Mouse (Mus musculus) G1E (cell line): ENCODE results near the gene Smug1. TPM values are rescaled to one million over a fixed set of nuclear protein-coding genes. Genes with fewer than 3 reads are reported as not detected.
A peak's percentile ranks its signal among the peaks of the same experiment; 100 is the strongest.

Experiments used
- ATAC-seq: 2 replicates; pipeline ENCODE4 v1.8.0; 2016; ENCODE audit warnings: mild to moderate bottlenecking; ENCODE audit not compliant: insufficient number of reproducible peaks, poor library complexity, low FRiP score, severe bottlenecking; ENCODE audit errors: extremely low read depth
- DNase-seq: peaks from one replicate; pipeline ENCODE4 v3.0.0; 2012; ENCODE audit warnings: low spot score
- H3K27me3 ChIP-seq: 2 replicates; pipeline ENCODE4 v1.6.1; 2012; ENCODE audit warnings: mild to moderate bottlenecking, low read length, inconsistent platforms; ENCODE audit not compliant: insufficient read depth
- H3K36me3 ChIP-seq: replicated peaks from 2 replicates; pipeline ENCODE3; 2012; ENCODE audit warnings: mild to moderate bottlenecking, inconsistent platforms
- H3K4me1 ChIP-seq: 2 replicates; pipeline ENCODE4 v1.6.1; 2012; ENCODE audit warnings: low read depth, low read length, inconsistent platforms, mixed read lengths; ENCODE audit not compliant: insufficient read depth
- H3K4me3 ChIP-seq: 2 replicates; pipeline ENCODE4 v1.5.1; 2012; ENCODE audit warnings: low read depth, mild to moderate bottlenecking, inconsistent platforms, low read length, moderate library complexity, mixed read lengths
- H3K9me3 ChIP-seq: replicated peaks from 2 replicates; pipeline ENCODE4 v1.6.1; 2012; ENCODE audit warnings: inconsistent platforms
- CTCF ChIP-seq: IDR thresholded peaks from 2 replicates; pipeline ENCODE4 v1.5.1; 2012; ENCODE audit warnings: low read depth, low read length, inconsistent platforms, mixed read lengths
- GATA1 ChIP-seq: IDR thresholded peaks from 2 replicates; pipeline ENCODE4 v1.6.1; 2012; ENCODE audit warnings: borderline replicate concordance, low read length, inconsistent platforms, mixed read lengths
- GATA2 ChIP-seq: IDR thresholded peaks from 2 replicates; pipeline ENCODE4 v1.6.1; 2012; ENCODE audit warnings: low read depth, low read length, inconsistent platforms, borderline replicate concordance
- POLR2AphosphoS5 ChIP-seq: IDR thresholded peaks from 2 replicates; pipeline ENCODE4 v1.6.1; 2012; ENCODE audit warnings: low read depth, low read length, inconsistent platforms; ENCODE audit not compliant: insufficient replicate concordance
- TAL1 ChIP-seq: conservative IDR thresholded peaks from 2 replicates; pipeline ENCODE4 v1.6.1; 2012; ENCODE audit warnings: low read depth, low read length, inconsistent platforms, mixed read lengths
- polyA plus RNA-seq: library from polyadenylated mRNA; stranded (reverse); fragments of >175 nt; gene quantifications from 2 replicates; pipeline ENCODE4 v1.2.3, GENCODE M21; 2012
- total RNA-seq, 2 experiments: library from RNA; stranded (forward) in 1 of 2; stranded (reverse) in 1 of 2; fragments of 200-1000 nt in 1 of 2; fragments of >200 nt in 1 of 2; fragmentation: Nextera tagmentation in 1 of 2; gene quantifications; 2 replicates each; pipeline ENCODE4 v1.2.3; 2014 to 2017

Smug1 gene
- total and polyA plus RNA-seq, 3 experiments = 5.0 to 9.0 (median 7.8) TPM

- H3K9me3 ChIP-seq = no peaks in the 10 kb centered on the region
- peaks cover 39% of the 10 kb centered on the region for H3K4me1 ChIP-seq
- peak; percentile 67 for DNase-seq
- H3K36me3 ChIP-seq = no peaks in the 10 kb centered on the region
- peaks cover 92% of the 10 kb centered on the region for H3K27me3 ChIP-seq
- TF ChIP-seq GATA1 = no peak
- TF ChIP-seq CTCF = peak; percentile 81
- H3K4me3 ChIP-seq = no peak overlapping the region
- ATAC-seq = no peak
Measured at GRCm38 (mm10) chr15:103178137-103178536, 11.2 kb upstream of the Smug1 start.

- no peak for ATAC-seq
- H3K36me3 ChIP-seq = no peaks in the 10 kb centered on the region
- H3K27me3 ChIP-seq = peaks cover 92% of the 10 kb centered on the region
- TF ChIP-seq POLR2AphosphoS5 (no peak), GATA2 (no peak)
- H3K4me1 ChIP-seq = peaks cover 37% of the 10 kb centered on the region
- H3K4me3 ChIP-seq = 0 out of 2 replicates have a peak overlapping the region, but pooled peaks have one; percentile 10
- DNase-seq = no peak
- no peaks in the 10 kb centered on the region for H3K9me3 ChIP-seq
Measured at GRCm38 (mm10) chr15:103177611-103178041, 10.7 kb upstream of the Smug1 start.

GRCm38 (mm10) chr15:103176874-103177421 is 10.1 kb upstream of the Smug1 start:
- peaks cover 95% of the 10 kb centered on the region for H3K27me3 ChIP-seq
- ATAC-seq (peak; percentile 64), DNase-seq (peak; percentile 85)
- TF ChIP-seq CTCF (peak; percentile 89), TAL1 (no peak), GATA1 (no peak)
- H3K36me3 ChIP-seq = no peaks in the 10 kb centered on the region
- H3K4me1 ChIP-seq = peaks cover 36% of the 10 kb centered on the region
- H3K4me3 ChIP-seq = peak overlapping the region; percentile 10; the same call in 1 of the 2 replicates
- H3K9me3 ChIP-seq = no peaks in the 10 kb centered on the region

- Histone ChIP-seq H3K27me3 (peaks cover 95% of the 10 kb centered on the region), H3K4me1 (peaks cover 57% of the 10 kb centered on the region), H3K4me3 (no peak overlapping the region), H3K9me3 (no peaks in the 10 kb centered on the region), H3K36me3 (no peaks in the 10 kb centered on the region)
- ATAC-seq (no peak), DNase-seq (no peak)
- no peak for TF ChIP-seq GATA1
- TF ChIP-seq CTCF = no peak
Measured at GRCm38 (mm10) chr15:103173251-103173650, 6.4 kb upstream of the Smug1 start.

- peak; percentile 70 for DNase-seq
- Histone ChIP-seq H3K36me3 (no peaks in the 10 kb centered on the region), H3K4me1 (peaks cover 56% of the 10 kb centered on the region), H3K27me3 (peaks cover 94% of the 10 kb centered on the region), H3K4me3 (no peak overlapping the region), H3K9me3 (no peaks in the 10 kb centered on the region)
- ATAC-seq = peak; percentile 41; the same call in 1 of the 2 replicates
- TF ChIP-seq POLR2AphosphoS5 (no peak), GATA1 (no peak), GATA2 (no peak), CTCF (peak; percentile 43; the same call in 1 of the 2 replicates), TAL1 (no peak)
Measured at GRCm38 (mm10) chr15:103172537-103172936, 5.6 kb upstream of the Smug1 start.

GRCm38 (mm10) chr15:103171276-103171675 is 4.4 kb upstream of the Smug1 start:
- Histone ChIP-seq H3K4me3 (no peak overlapping the region), H3K4me1 (peaks cover 52% of the 10 kb centered on the region), H3K27me3 (peaks cover 90% of the 10 kb centered on the region), H3K36me3 (no peaks in the 10 kb centered on the region), H3K9me3 (no peaks in the 10 kb centered on the region)
- ATAC-seq (no peak), DNase-seq (no peak)
- TF ChIP-seq GATA1 (no peak), POLR2AphosphoS5 (no peak), TAL1 (no peak), GATA2 (no peak), CTCF (no peak)

- TF ChIP-seq GATA2 = no peak
- TF ChIP-seq POLR2AphosphoS5 = no peak
- TF ChIP-seq CTCF = no peak
- TF ChIP-seq TAL1 = no peak
- TF ChIP-seq GATA1 = no peak
- ATAC-seq (no peak), DNase-seq (no peak)
- Histone ChIP-seq H3K36me3 (no peaks in the 10 kb centered on the region), H3K4me3 (peak overlapping the region; percentile 21; the same call in 1 of the 2 replicates), H3K4me1 (peaks cover 59% of the 10 kb centered on the region), H3K9me3 (no peaks in the 10 kb centered on the region), H3K27me3 (peaks cover 80% of the 10 kb centered on the region)
Measured at GRCm38 (mm10) chr15:103170316-103170679, 3.4 kb upstream of the Smug1 start.
